Mouse (Mus musculus): Measurements from ENCODE around the gene Phospho2. TPM values are rescaled to one million over a fixed set of nuclear protein-coding genes. Genes with fewer than 3 reads are reported as not detected.

The Phospho2 gene
- polyA plus RNA-seq, 1 experiment from 2014 or later: 38.5 TPM

- peaks cover 28% of the 10 kb centered on the region for H3K36me3 ChIP-seq
These were observed 38.6 kb downstream of the Phospho2 start for GRCm38 (mm10) chr2:69828031-69828430.

GRCm38 (mm10) chr2:69829680-69830079, 40.3 kb downstream of the Phospho2 start:
- Histone ChIP-seq H3K9ac (replicated peaks) (no peak overlapping the region), H3K4me1 (peaks cover 17% of the 10 kb centered on the region), H3K4me2 (replicated peaks) (no peak overlapping the region), H3K36me3 (peaks cover 42% of the 10 kb centered on the region), H3K9me3 (no peaks in the 10 kb centered on the region), H3K4me3 (no peak overlapping the region), H3K27ac (replicated peaks) (no peak overlapping the region), H3K27me3 (no peaks in the 10 kb centered on the region)
- no peak for ATAC-seq (replicated peaks)
- 95% methylated on average over 2 of the region's 2 CpGs for WGBS

More at GRCm38 (mm10) chr2:69828031-69828430, 38.6 kb downstream of the Phospho2 start:
- no peak for ATAC-seq (replicated peaks)
- Histone ChIP-seq H3K9me3 (no peaks in the 10 kb centered on the region), H3K4me2 (replicated peaks) (no peak overlapping the region), H3K9ac (replicated peaks) (no peak overlapping the region), H3K4me1 (peaks cover 29% of the 10 kb centered on the region), H3K4me3 (no peak overlapping the region), H3K27ac (replicated peaks) (no peak overlapping the region), H3K27me3 (no peaks in the 10 kb centered on the region)
- 46% methylated on average over 7 of the region's 7 CpGs for WGBS

GRCm38 (mm10) chr2:69830116-69830515, 40.7 kb downstream of the Phospho2 start:
- Histone ChIP-seq H3K9ac (replicated peaks) (no peak overlapping the region), H3K36me3 (peaks cover 47% of the 10 kb centered on the region), H3K27me3 (no peaks in the 10 kb centered on the region), H3K4me2 (replicated peaks) (no peak overlapping the region), H3K27ac (replicated peaks) (no peak overlapping the region), H3K9me3 (no peaks in the 10 kb centered on the region), H3K4me3 (no peak overlapping the region), H3K4me1 (peaks cover 15% of the 10 kb centered on the region)
- 92% methylated on average over 8 of the region's 8 CpGs for WGBS
- ATAC-seq (replicated peaks): no peak

GRCm38 (mm10) chr2:69837244-69837967, 48.0 kb downstream of the Phospho2 start:
- Histone ChIP-seq H3K4me2 (replicated peaks) (no peak overlapping the region), H3K4me3 (no peak overlapping the region), H3K9me3 (no peaks in the 10 kb centered on the region), H3K27ac (replicated peaks) (no peak overlapping the region), H3K36me3 (peaks cover 34% of the 10 kb centered on the region), H3K4me1 (peaks cover 3% of the 10 kb centered on the region), H3K27me3 (no peaks in the 10 kb centered on the region), H3K9ac (replicated peaks) (no peak overlapping the region)
- ATAC-seq (replicated peaks): no peak
- 81% methylated on average over 7 of the region's 7 CpGs for WGBS

GRCm38 (mm10) chr2:69837996-69838395, 48.6 kb downstream of the Phospho2 start:
- no peak for ATAC-seq (replicated peaks)
- Histone ChIP-seq H3K9me3 (no peaks in the 10 kb centered on the region), H3K9ac (replicated peaks) (no peak overlapping the region), H3K27ac (replicated peaks) (no peak overlapping the region), H3K4me1 (peaks cover 3% of the 10 kb centered on the region), H3K4me2 (replicated peaks) (no peak overlapping the region), H3K36me3 (peaks cover 32% of the 10 kb centered on the region), H3K27me3 (no peaks in the 10 kb centered on the region), H3K4me3 (no peak overlapping the region)
- WGBS: 29% methylated on average over 3 of the region's 3 CpGs

- peaks cover 3% of the 10 kb centered on the region for H3K4me1 ChIP-seq
- H3K27ac ChIP-seq (replicated peaks): no peak overlapping the region
- H3K9ac ChIP-seq (replicated peaks): no peak overlapping the region
- H3K27me3 ChIP-seq: no peaks in the 10 kb centered on the region
- H3K4me2 ChIP-seq (replicated peaks): no peak overlapping the region
- ATAC-seq (replicated peaks): no peak
- H3K9me3 ChIP-seq: no peaks in the 10 kb centered on the region
- H3K4me3 ChIP-seq: no peak overlapping the region
- H3K36me3 ChIP-seq: peaks cover 25% of the 10 kb centered on the region
These were observed 49.3 kb downstream of the Phospho2 start for GRCm38 (mm10) chr2:69838707-69839106.

- no peak overlapping the region for H3K9ac ChIP-seq (replicated peaks)
- H3K9me3 ChIP-seq: no peaks in the 10 kb centered on the region
- no peaks in the 10 kb centered on the region for H3K27me3 ChIP-seq
- H3K27ac ChIP-seq (replicated peaks): 0 out of 2 replicates have a peak overlapping the region, but pooled peaks have one; percentile 11
- 20% methylated on average over 6 of the region's 6 CpGs for whole genome bisulfite sequencing
- no peak overlapping the region for H3K4me2 ChIP-seq (replicated peaks)
- no peak overlapping the region for H3K4me3 ChIP-seq
- H3K4me1 ChIP-seq: peaks cover 3% of the 10 kb centered on the region
- H3K36me3 ChIP-seq: peaks cover 12% of the 10 kb centered on the region
- no peak for ATAC-seq (replicated peaks)
These were observed 50.8 kb downstream of the Phospho2 start for GRCm38 (mm10) chr2:69840261-69840660.

- H3K36me3 ChIP-seq: no peaks in the 10 kb centered on the region
- no peak overlapping the region for H3K9ac ChIP-seq (replicated peaks)
- H3K27me3 ChIP-seq: no peaks in the 10 kb centered on the region
- H3K27ac ChIP-seq (replicated peaks): no peak overlapping the region
- H3K4me2 ChIP-seq (replicated peaks): no peak overlapping the region
- no peaks in the 10 kb centered on the region for H3K9me3 ChIP-seq
- H3K4me3 ChIP-seq: no peak overlapping the region
- H3K4me1 ChIP-seq: no peaks in the 10 kb centered on the region
- ATAC-seq (replicated peaks): no peak
- WGBS: 62% methylated on average over 6 of the region's 6 CpGs
These were observed 59.8 kb downstream of the Phospho2 start for GRCm38 (mm10) chr2:69849215-69849614.

Other genes with a start within 250 kb of the Phospho2 start
- gene Lrp2, start 203.6 kb upstream of the Phospho2 start, polyA plus RNA-seq (2015; fragmentation: Nextera tagmentation; extraction: Ambion mirVana): 0.24 and 0.47 TPM in 2 replicates
- gene Bbs5, start 142.5 kb upstream of the Phospho2 start, polyA plus RNA-seq (2015; fragmentation: Nextera tagmentation; extraction: Ambion mirVana): 20.0 and 21.7 TPM in 2 replicates
- gene Klhl41, start 119.5 kb upstream of the Phospho2 start, polyA plus RNA-seq (2015; fragmentation: Nextera tagmentation; extraction: Ambion mirVana): 0.20 and 0.25 TPM in 2 replicates
- gene Fastkd1, start 76.1 kb upstream of the Phospho2 start, polyA plus RNA-seq (2015; fragmentation: Nextera tagmentation; extraction: Ambion mirVana): 14.2 and 15.4 TPM in 2 replicates
- 129 and 138 TPM in 2 replicates for gene Ppig, start 67.1 kb upstream of the Phospho2 start, polyA plus RNA-seq (2015; fragmentation: Nextera tagmentation; extraction: Ambion mirVana)
- gene Ccdc173, start within 50 bp of the Phospho2 start, polyA plus RNA-seq (2015; fragmentation: Nextera tagmentation; extraction: Ambion mirVana): 2.6 and 3.1 TPM in 2 replicates
- gene Klhl23, start 32.3 kb downstream of the Phospho2 start, polyA plus RNA-seq (2015; fragmentation: Nextera tagmentation; extraction: Ambion mirVana): 64.5 TPM in 2 replicates
- gene Ssb, start 71.9 kb downstream of the Phospho2 start, polyA plus RNA-seq (2015; fragmentation: Nextera tagmentation; extraction: Ambion mirVana): 299 and 312 TPM in 2 replicates
- gene Mettl5, start 96.0 kb downstream of the Phospho2 start, polyA plus RNA-seq (2015; fragmentation: Nextera tagmentation; extraction: Ambion mirVana): 27.2 and 34.6 TPM in 2 replicates
- 15.2 and 16.2 TPM in 2 replicates for gene Ubr3, start 107.6 kb downstream of the Phospho2 start, polyA plus RNA-seq (2015; fragmentation: Nextera tagmentation; extraction: Ambion mirVana)
- 0.22 and 0.24 TPM in 2 replicates for gene Myo3b, start 249.5 kb downstream of the Phospho2 start, polyA plus RNA-seq (2015; fragmentation: Nextera tagmentation; extraction: Ambion mirVana)